ENCODE assay signal across 20 mouse cellular contexts in the genomic region with DNA sequence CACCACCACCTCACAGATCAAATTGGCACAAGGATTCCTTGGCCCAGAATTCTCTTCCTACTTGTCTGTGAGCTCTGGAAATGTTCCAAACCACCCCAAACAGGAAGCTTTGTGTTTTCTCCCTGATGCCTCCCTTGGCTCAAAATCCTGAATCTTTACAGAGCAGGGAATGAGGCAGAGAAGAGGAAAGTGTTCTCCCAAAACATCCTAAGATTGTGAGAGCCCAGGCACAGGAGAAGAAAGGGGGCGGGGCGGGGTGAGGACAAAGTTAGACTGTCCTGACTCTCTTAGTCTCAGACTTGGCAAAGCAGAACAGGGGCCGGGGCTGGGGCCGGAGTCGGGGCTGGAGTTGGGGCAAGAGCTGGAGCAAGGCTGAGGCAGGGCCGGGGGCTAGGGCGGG. TPM values are rescaled to one million over a fixed set of nuclear protein-coding genes. Genes with fewer than 3 reads are reported as not detected.
DNase-seq lines count a peak whose midpoint lies in the region; ATAC-seq and TF ChIP-seq lines count a peak whose summit lies in the region.
"Had no signal": no experiment of that assay in that cellular context is flagged by ENCODE, and none has a peak within 500 bp of the region (broad histone marks: within the 10 kb centered on the region; RNA-seq: fewer than 3 reads in every experiment).

No protein-coding gene starts in this region.

- H3K4me1 ChIP-seq in kidney, embryonic 14.5 days (ENCODE audit: control insufficient read depth, insufficient read depth, low read length): peaks cover 5% of the 10 kb centered on the region; the same call in 1 of the 2 replicates
- 0 out of 2 replicates have a peak, but pooled peaks cover 3% of the 10 kb centered on the region for H3K4me1 ChIP-seq in lung, postnatal 0 days (ENCODE audit: insufficient read depth, low read depth, low read length)
- H3K4me1 ChIP-seq: stomach, embryonic 15.5 days had no signal

- TF ChIP-seq EP300 in lung, postnatal 0 days (IDR thresholded peaks at IDR 0.05): 0 out of 2 replicates have a peak, but pooled peaks have one; percentile 8

- no peaks in the 10 kb centered on the region for H3K9me3 ChIP-seq in kidney, embryonic 14.5 days (ENCODE audit: control insufficient read depth, low read length)
- no peaks in the 10 kb centered on the region for H3K9me3 ChIP-seq in lung, postnatal 0 days (ENCODE audit: low read length)
- H3K9me3 ChIP-seq: limb, embryonic 12.5 days; midbrain, embryonic 10.5 days; stomach, embryonic 15.5 days had no signal

- no peak for ATAC-seq in cerebellum, adult (ENCODE audit: insufficient number of reproducible peaks, low FRiP score, low TSS enrichment)
- no peak for ATAC-seq in kidney, embryonic 14.5 days (ENCODE audit: low FRiP score, low TSS enrichment)
- ATAC-seq in lung, postnatal 0 days: no peak
- ATAC-seq in erythroblast, adult 5-6 weeks (replicated peaks; ENCODE audit: low FRiP score, poor library complexity, severe bottlenecking): no peak
- ATAC-seq: forebrain, postnatal 0 days had no signal

- 80% methylated on average over 7 of the region's 7 CpGs for WGBS in kidney, embryonic 14.5 days
- WGBS in lung, postnatal 0 days: 51% methylated on average over 4 of the region's 7 CpGs

- no peaks in the 10 kb centered on the region for H3K36me3 ChIP-seq in kidney, embryonic 14.5 days (ENCODE audit: control insufficient read depth, insufficient read depth, low read length)
- H3K36me3 ChIP-seq in lung, postnatal 0 days (ENCODE audit: insufficient read depth, low read length): no peaks in the 10 kb centered on the region
- H3K36me3 ChIP-seq: limb, embryonic 12.5 days; midbrain, embryonic 10.5 days; stomach, embryonic 15.5 days had no signal

- H3K9ac ChIP-seq in kidney, embryonic 14.5 days (ENCODE audit: low read depth, low read length): no peak overlapping the region
- no peak overlapping the region for H3K9ac ChIP-seq in lung, postnatal 0 days (replicated peaks; ENCODE audit: low read depth)
- H3K9ac ChIP-seq: forebrain, postnatal 0 days; limb, embryonic 12.5 days; stomach, embryonic 15.5 days had no signal

- no peak for TF ChIP-seq CTCF in lung, postnatal 0 days (IDR thresholded peaks at IDR 0.05)

- peak; percentile 24 to 26 for DNase-seq in cerebellum, postnatal 10 days
- peak; percentile 44 for DNase-seq in kidney, postnatal 10 days
- peak; percentile 49 for DNase-seq in NIH3T3 (ENCODE audit: low read depth)
- peak; percentile 38 for DNase-seq in lung, postnatal 0 days (ENCODE audit: low spot score)
- no peak for DNase-seq in embryo, embryonic 9.5 days (ENCODE audit: extremely low spot score)
- DNase-seq: adrenal gland, adult 8-10 months; cerebellum, adult 9-10 months; forebrain, postnatal 0 days; heart, postnatal 14 days; spleen, adult 18-20 months; thymus, postnatal 4 days had no signal

- no peak overlapping the region for H3K4me2 ChIP-seq in kidney, embryonic 14.5 days (replicated peaks; ENCODE audit: low read depth, low read length)
- H3K4me2 ChIP-seq in lung, postnatal 0 days (replicated peaks; ENCODE audit: low read depth, low read length): no peak overlapping the region; the same call in 1 of the 2 replicates
- H3K4me2 ChIP-seq: limb, embryonic 12.5 days; stomach, embryonic 15.5 days had no signal

- H3K27me3 ChIP-seq in kidney, embryonic 14.5 days (ENCODE audit: control insufficient read depth, insufficient read depth, low read length): no peaks in the 10 kb centered on the region
- no peaks in the 10 kb centered on the region for H3K27me3 ChIP-seq in lung, postnatal 0 days (replicated peaks; ENCODE audit: insufficient read depth, low read length)
- H3K27me3 ChIP-seq: limb, embryonic 12.5 days; stomach, embryonic 15.5 days had no signal

- no peak overlapping the region for H3K27ac ChIP-seq in kidney, embryonic 14.5 days (ENCODE audit: low read depth, low read length)
- H3K27ac ChIP-seq in lung, postnatal 0 days (ENCODE audit: low read length): peak overlapping the region; percentile 51
- H3K27ac ChIP-seq: left cerebral cortex, adult 2 months; limb, embryonic 12.5 days; midbrain, embryonic 10.5 days; stomach, embryonic 15.5 days had no signal

- H3K4me3 ChIP-seq in kidney, embryonic 14.5 days (ENCODE audit: low read length): no peak overlapping the region
- H3K4me3 ChIP-seq in lung, postnatal 0 days (ENCODE audit: low read depth, low read length): no peak overlapping the region
- H3K4me3 ChIP-seq: erythroblast, embryonic 14.5 days; left cerebral cortex, adult 2 months; limb, embryonic 12.5 days; midbrain, embryonic 10.5 days; stomach, embryonic 15.5 days had no signal

RNA-seq across cellular contexts. Expression of a gene that starts 4.9 kb away (rescaled TPM):
- 16.1 and 18.6 TPM in 2 replicates for polyA plus RNA-seq in kidney, embryonic 14.5 days (2014; fragmentation: Nextera tagmentation; extraction: Ambion mirVana)
- 8.8 and 11.2 TPM in 2 replicates for polyA plus RNA-seq in lung, postnatal 0 days (2015; fragmentation: Nextera tagmentation; extraction: Ambion mirVana)
- 3.8 and 4.2 TPM in 2 replicates for total RNA-seq in erythroblast, adult 5-6 weeks (2015; ENCODE audit: low replicate concordance)
- total RNA-seq in erythroblast, adult 5-6 weeks (2017; ENCODE audit: low replicate concordance): 0.60 and 1.1 TPM in 2 replicates

RNA-seq across cellular contexts. Expression of a gene that starts 6.6 kb away (rescaled TPM):
- polyA plus RNA-seq in kidney, embryonic 14.5 days (2014; fragmentation: Nextera tagmentation; extraction: Ambion mirVana): not detected in 2 replicates
- polyA plus RNA-seq in lung, postnatal 0 days (2015; fragmentation: Nextera tagmentation; extraction: Ambion mirVana): 24.6 and 30.7 TPM in 2 replicates
- total RNA-seq in erythroblast, adult 5-6 weeks (2015; ENCODE audit: low replicate concordance): 6,400 and 7,048 TPM in 2 replicates
- total RNA-seq in erythroblast, adult 5-6 weeks (2017; ENCODE audit: low replicate concordance): 1,550 and 2,626 TPM in 2 replicates
- total RNA-seq: adrenal gland, adult 8-10 months; forebrain, postnatal 0 days; gastrocnemius, adult 8-10 months had no signal

Comparison
In these comparisons a context has a peak if more than half of its experiments do, and no peak if none do; other contexts are left out.
1. RNA of a gene that starts 6.6 kb away (polyA plus RNA-seq): 24.6 to 30.7 TPM in lung, postnatal 0 days; not detected in kidney, embryonic 14.5 days; every median in the first group is over 10 times any median in the second.